Mouse (Mus musculus) liver, postnatal 0 days (tissue): ENCODE measurements around the gene Gm5788. TPM values are rescaled to one million over a fixed set of nuclear protein-coding genes. Genes with fewer than 3 reads are reported as not detected.
"Not testable (repeated sequence)": the region's sequence is repeated elsewhere in the genome, so short reads cannot be mapped to it uniquely, and the experiment has no call there.

Experiments used
- ATAC-seq: fragments of 200-750 bp; cut with Nextera tagmentation; 2 replicates; pipeline ENCODE4 v1.8.0; 2017; ENCODE audit warnings: mild to moderate bottlenecking, moderate library complexity
- DNase-seq: peaks from one replicate; pipeline ENCODE4 v3.0.0-alpha.2; 2016
- H3K27ac ChIP-seq: fragments of 300-500 bp; sonication (generic); 2 replicates; pipeline ENCODE4 v1.5.1; 2014; ENCODE audit warnings: antibody characterized with exemption, moderate library complexity, mild to moderate bottlenecking, low read depth
- H3K27me3 ChIP-seq: fragments of 300-500 bp; sonication (generic); 2 replicates; pipeline ENCODE4 v1.6.1; 2014; ENCODE audit warnings: low read length, control low read depth, mixed read lengths; ENCODE audit not compliant: insufficient read depth
- H3K36me3 ChIP-seq: fragments of 300-500 bp; sonication (generic); replicated peaks from 2 replicates; pipeline ENCODE4 v1.6.1; 2014; ENCODE audit warnings: mild to moderate bottlenecking, control low read depth, low read length, moderate library complexity, mixed read lengths; ENCODE audit not compliant: insufficient read depth
- H3K4me1 ChIP-seq: fragments of 300-500 bp; sonication (generic); 2 replicates; pipeline ENCODE4 v1.6.1; 2014; ENCODE audit warnings: antibody characterized with exemption, mild to moderate bottlenecking, control low read depth; ENCODE audit not compliant: insufficient read depth
- H3K4me2 ChIP-seq: fragments of 300-500 bp; sonication (generic); 2 replicates; pipeline ENCODE4 v1.6.1; 2014; ENCODE audit warnings: low read depth, mild to moderate bottlenecking, low read length, moderate library complexity, mixed read lengths
- H3K4me3 ChIP-seq: fragments of 300-500 bp; sonication (generic); 2 replicates; pipeline ENCODE4 v1.5.1; 2014; ENCODE audit warnings: low read depth, low read length
- H3K9ac ChIP-seq: fragments of 300-500 bp; sonication (generic); replicated peaks from 2 replicates; pipeline ENCODE4 v1.6.1; 2014; ENCODE audit warnings: mild to moderate bottlenecking, moderate library complexity
- H3K9me3 ChIP-seq: fragments of 300-500 bp; sonication (generic); 2 replicates; pipeline ENCODE4 v1.6.1; 2016; ENCODE audit warnings: mild to moderate bottlenecking, control low read depth, low read length, mixed read lengths
- CTCF ChIP-seq: sonication (generic); IDR thresholded peaks from 2 replicates; pipeline ENCODE4 v1.5.1; 2016; ENCODE audit warnings: antibody characterized with exemption, low read depth
- EP300 ChIP-seq: IDR thresholded peaks from 2 replicates; pipeline ENCODE4 v1.6.1; 2016; ENCODE audit warnings: antibody characterized with exemption, low read depth, mild to moderate bottlenecking
- WGBS: fragments of 180-500 bp; shearing (Covaris S2); extraction: QIAGEN DNeasy Blood & Tissue Kit; methylation state at CpG from one replicate; pipeline ENCODE4 v1.1.7; 2014; ENCODE audit not compliant: insufficient replicate concordance; 5-methylcytosine and 5-hydroxymethylcytosine counted together
- polyA plus RNA-seq: library from polyadenylated mRNA; unstranded; fragments of >200 nt; fragmentation: Nextera tagmentation; extraction: Ambion mirVana; gene quantifications from 2 replicates; pipeline ENCODE4 v1.2.1, GENCODE M21; 2015

The Gm5788 gene
- not detected in 2 replicates for polyA plus RNA-seq

DNA sequence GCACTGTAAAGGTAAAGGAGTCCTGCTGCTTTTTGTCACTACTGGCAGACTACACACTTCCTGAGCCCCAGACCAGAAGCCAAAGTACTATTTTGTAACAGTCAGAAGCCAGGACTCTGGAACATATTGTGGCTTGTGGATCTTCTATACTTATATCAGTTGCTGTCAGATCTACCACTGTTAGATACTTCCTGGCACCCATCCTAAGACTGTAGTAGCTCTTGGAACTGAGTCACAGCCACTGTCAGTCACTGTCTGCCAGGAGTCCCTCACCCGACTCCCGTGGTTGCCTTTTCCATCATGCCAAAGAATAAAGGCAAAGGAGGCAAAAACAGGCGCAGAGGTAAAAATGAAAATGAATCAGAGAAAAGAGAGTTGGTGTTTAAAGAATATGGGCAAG, at the start of gene Gm5788:
Gene Gm5788 (plus strand): TSS at position 301 of the 400 bp plus-strand sequence.
- H3K4me1 ChIP-seq, ATAC-seq, H3K27ac ChIP-seq, H3K9ac ChIP-seq, H3K4me2 ChIP-seq, H3K27me3 ChIP-seq, H3K4me3 ChIP-seq, DNase-seq, H3K9me3 ChIP-seq, H3K36me3 ChIP-seq: not testable (repeated sequence)
- WGBS = 73% methylated on average over 2 of the region's 3 CpGs

DNA sequence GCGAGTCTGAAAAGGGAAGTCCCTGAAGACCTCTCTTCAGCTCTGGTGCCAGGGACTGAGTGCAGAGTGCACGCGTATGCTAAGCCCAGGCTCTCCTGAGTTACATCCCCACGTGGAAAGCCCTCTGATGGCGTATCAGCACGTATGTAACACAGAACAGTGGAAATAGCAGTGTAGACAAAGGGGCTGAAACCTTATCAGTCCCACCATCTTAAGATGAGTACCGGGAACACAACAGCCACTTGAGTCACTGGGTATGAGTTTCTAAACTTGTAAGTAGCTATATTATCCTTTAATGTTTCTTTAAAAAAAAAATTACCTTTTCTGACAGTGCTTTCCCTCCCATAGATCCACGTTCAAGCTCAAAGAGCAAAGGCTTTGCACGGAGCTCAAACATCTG, 45.1 kb upstream of the Gm5788 start:
- no peaks in the 10 kb centered on the region for H3K27me3 ChIP-seq
- no peak overlapping the region for H3K4me2 ChIP-seq
- no peak overlapping the region for H3K9ac ChIP-seq
- 80% methylated on average over 9 of the region's 9 CpGs for WGBS
- DNase-seq = no peak
- H3K4me3 ChIP-seq = no peak overlapping the region
- peaks cover 8% of the 10 kb centered on the region for H3K4me1 ChIP-seq
- no peak overlapping the region for H3K27ac ChIP-seq
- H3K9me3 ChIP-seq = no peaks in the 10 kb centered on the region
- ATAC-seq = no peak
- H3K36me3 ChIP-seq = peaks cover 73% of the 10 kb centered on the region
- TF ChIP-seq EP300 = no peak
- TF ChIP-seq CTCF = no peak

DNA sequence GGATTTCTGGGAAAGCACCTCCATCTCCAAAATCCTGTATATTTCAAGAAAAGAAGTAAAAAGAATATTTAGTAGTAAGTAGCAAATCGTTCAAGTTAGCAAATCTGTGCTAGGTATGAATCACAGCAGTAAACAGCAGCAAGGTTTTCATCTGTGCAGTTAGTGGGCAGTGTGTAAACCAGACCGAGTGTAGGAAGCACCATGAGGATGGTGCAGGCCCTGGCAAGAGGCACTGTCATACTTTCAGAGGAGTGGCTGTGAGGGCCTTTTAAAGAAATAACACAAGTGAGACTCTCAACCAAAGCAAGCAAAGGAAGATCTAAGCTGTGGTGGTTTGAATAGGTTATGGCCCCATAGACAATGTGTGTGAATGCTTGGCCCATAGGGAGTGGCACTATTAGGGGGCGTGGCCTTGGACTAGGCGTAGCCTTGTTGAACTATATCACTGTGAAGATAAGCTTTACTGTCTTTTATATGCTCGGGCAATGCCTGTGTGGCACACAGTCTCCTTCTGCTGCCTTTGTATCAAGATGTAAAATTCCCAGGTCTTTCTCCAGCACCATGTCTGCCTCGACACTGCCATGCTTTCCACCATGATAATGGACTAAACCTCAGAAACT, 29.7 kb upstream of the Gm5788 start:
- ATAC-seq = no peak
- H3K27me3 ChIP-seq = no peaks in the 10 kb centered on the region
- H3K4me1 ChIP-seq = peaks cover 3% of the 10 kb centered on the region; the same call in 1 of the 2 replicates
- no peak for DNase-seq
- TF ChIP-seq CTCF = no peak
- TF ChIP-seq EP300 = no peak
- H3K9ac ChIP-seq = no peak overlapping the region
- H3K36me3 ChIP-seq = peaks cover 64% of the 10 kb centered on the region
- no peak overlapping the region for H3K27ac ChIP-seq
- H3K9me3 ChIP-seq = no peaks in the 10 kb centered on the region
- H3K4me2 ChIP-seq = no peak overlapping the region
- WGBS = 69% methylated on average over 6 of the region's 6 CpGs
- H3K4me3 ChIP-seq = no peak overlapping the region

DNA sequence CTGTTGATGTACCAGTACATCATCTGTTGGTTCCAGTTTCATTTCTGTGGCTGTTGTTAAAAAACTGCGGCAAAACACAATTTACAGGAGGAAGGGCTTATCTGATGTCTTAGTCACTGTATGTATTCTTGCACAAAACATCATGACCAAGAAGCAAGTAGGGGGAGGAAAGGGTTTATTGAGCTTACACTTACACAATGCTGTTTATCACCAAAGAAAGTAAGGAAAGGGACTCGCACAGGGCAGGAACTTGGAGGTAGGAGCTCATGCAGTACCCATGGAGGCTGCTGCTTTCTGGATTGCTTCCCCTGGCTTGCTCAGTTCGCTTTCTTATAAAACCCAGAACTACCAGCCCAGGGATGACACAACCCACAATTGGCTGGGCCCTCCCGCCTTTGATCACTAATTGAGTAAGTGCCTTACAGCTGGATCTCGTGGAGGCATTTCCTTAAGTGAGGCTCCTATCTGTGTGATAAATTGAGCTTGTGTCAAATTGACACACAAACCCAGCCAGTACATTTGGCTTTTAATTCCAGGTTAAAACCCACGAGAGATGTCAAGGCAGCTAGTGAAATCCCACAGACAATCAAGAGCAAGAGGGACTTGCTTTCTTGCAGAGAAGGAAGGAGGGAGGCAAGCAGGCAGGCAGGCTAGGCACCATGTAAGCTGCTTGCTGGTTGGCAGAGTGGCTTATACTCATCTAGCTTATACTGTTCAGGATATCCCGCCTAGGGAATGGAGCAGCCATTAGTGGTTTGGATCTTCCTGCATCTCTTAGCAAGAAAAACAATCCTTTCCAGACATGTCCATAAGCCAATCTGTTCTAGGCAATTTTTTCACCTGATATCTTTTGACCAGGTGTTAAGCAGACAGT, 24.0 kb upstream of the Gm5788 start:
- Histone ChIP-seq H3K4me3 (peak overlapping the region; percentile 77), H3K4me2 (peak overlapping the region; percentile 78), H3K36me3 (peaks cover 18% of the 10 kb centered on the region), H3K9me3 (no peaks in the 10 kb centered on the region), H3K4me1 (peaks cover 17% of the 10 kb centered on the region), H3K27me3 (no peaks in the 10 kb centered on the region), H3K27ac (peak overlapping the region; percentile 42; the same call in 1 of the 2 replicates), H3K9ac (peak overlapping the region; percentile 93; the same call in 1 of the 2 replicates)
- DNase-seq (peak; percentile 26), ATAC-seq (0 out of 2 replicates have a peak, but pooled peaks have one; percentile 11)
- TF ChIP-seq CTCF (no peak), EP300 (no peak)
- WGBS = 46% methylated on average over 7 of the region's 7 CpGs

DNA sequence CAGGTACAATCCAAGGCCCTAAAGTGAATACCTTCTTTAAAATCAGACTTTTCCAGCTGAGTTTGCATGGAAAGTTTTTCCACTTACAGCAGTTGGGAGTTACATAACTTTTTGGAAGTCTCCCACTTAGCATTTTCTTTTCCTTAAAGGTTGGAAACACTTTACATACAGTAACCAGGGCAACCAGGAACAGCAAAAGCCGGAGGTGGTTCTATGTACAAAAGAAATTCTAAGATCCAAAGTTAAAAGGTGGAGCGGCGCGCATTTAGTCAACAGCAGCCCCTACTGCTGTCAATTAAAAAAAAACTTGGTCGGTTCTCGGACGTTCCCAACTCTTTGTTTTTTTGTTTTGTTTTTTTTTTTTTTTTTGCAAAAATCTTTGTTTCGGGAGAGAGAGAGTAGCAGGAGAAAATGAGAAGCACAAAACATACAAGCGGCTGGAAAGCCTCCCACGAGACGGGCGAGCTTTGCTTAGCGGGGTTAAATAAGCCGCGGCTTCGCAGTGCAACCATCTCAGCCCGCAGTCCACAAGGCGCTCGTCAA, 23.0 kb upstream of the Gm5788 start:
- WGBS = 1% methylated on average over 19 of the region's 19 CpGs
- TF ChIP-seq CTCF (no peak), EP300 (no peak)
- no peaks in the 10 kb centered on the region for H3K9me3 ChIP-seq
- H3K36me3 ChIP-seq = peaks cover 14% of the 10 kb centered on the region
- H3K9ac ChIP-seq = peak overlapping the region; percentile 93
- no peak for DNase-seq
- H3K4me3 ChIP-seq = peak overlapping the region; percentile 77
- no peak for ATAC-seq
- no peaks in the 10 kb centered on the region for H3K27me3 ChIP-seq
- peak overlapping the region; percentile 82 for H3K27ac ChIP-seq
- H3K4me1 ChIP-seq = peaks cover 17% of the 10 kb centered on the region
- H3K4me2 ChIP-seq = peak overlapping the region; percentile 78
